Mouse (Mus musculus): ENCODE data around the gene Pigl.

- no peak for TF ChIP-seq POLR2A (IDR thresholded peaks at IDR 0.05; ENCODE audit: borderline replicate concordance, extremely low read depth, insufficient read depth, insufficient read length, poor library complexity, severe bottlenecking)
- no peak for TF ChIP-seq CTCF (IDR thresholded peaks at IDR 0.05; ENCODE audit: borderline replicate concordance, extremely low read depth, insufficient read depth, insufficient read length)
Measured at GRCm38 (mm10) chr11:62478931-62479330, 20.7 kb downstream of the Pigl start.

All from brain, embryonic 14.5 days (tissue).